Mouse (Mus musculus) retina, embryonic 14.5 days (tissue): ENCODE measurements around the gene Ifna16.

Experiments used
- DNase-seq: peaks from one replicate; pipeline ENCODE4 v3.0.0-alpha.2; 2015; ENCODE audit warnings: low spot score

Ifna16 gene

GRCm38 (mm10) chr4:88642526-88642925 lies 34.2 kb downstream of the Ifna16 start:
- DNase-seq: peak; percentile 38

DNA sequence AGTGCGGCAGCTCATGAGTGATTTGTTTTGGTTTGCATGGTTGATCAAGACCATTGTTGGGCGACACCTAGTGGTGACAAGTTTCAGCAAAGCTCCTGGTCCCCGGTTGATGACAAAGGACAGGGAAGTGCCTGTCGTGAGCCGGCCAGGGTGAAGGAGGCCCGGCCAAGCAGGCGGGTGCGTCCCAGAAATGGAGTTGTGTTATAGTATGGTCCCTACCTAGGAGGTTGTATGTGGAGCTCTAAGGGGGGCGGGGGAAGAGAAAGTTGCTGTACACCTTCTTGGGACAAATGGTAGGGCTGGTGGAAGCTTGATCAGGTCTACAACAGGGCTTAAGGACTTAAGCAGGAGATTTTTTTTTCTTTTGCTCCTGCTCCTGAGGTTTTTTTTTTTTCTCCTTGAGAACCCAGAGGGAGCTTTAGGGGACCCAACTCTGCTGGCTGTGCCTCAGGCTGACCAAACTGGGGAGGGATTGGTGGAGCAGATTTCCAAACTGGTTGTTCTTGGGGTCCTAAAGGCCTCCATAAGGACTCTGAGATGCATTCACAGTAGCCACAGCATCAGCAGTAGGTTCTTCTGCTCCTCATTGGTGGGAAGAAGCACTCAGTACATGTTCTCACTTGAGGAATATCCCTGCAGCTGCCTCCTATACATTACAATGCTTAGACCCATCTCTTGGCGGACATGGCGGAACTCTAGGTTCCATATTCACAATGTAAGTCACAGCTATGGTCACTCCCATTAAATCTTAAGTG lies 35.5 kb downstream of the Ifna16 start:
- DNase-seq: peak; percentile 98

DNA sequence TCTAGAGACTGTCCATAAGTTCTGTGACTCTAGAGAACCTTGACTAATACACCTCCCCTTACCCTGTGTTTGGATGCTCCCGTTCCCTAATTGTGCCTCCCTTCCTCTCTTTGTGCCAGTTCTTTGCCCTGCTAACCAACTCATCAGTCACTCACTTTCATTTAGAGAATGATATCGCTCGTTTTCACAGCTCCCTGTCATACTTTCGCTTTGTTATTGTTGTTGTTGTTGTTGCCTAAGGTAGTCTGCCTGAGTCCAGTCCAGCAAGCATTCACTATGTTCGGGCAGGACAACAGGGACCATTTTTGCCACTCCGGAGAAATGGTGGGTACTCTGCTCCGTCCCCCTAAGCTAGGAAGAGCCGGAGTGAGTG lies 36.0 kb downstream of the Ifna16 start:
- no peak for DNase-seq

DNA sequence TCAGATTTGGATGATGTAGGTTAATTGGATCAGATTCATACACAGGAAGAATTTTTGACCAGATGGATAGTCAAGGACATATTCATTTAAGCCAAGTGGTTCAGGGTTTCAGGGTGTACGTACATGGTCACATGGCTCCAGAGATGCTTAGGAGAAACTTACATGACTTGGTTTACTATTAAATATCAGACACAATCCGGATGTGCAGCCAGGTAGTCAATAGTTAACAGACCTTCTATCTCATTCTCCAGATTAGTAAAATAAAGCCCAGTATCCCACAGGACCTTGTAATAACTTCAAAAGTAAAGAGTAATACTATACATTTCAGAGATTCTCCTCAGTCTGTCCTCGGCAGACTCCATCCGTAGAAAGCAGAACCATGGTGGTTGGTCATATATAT lies 42.4 kb downstream of the Ifna16 start, which contains the start of gene C87499:
TSS of gene C87499 (minus strand) at position 101 of the 400 bp plus-strand sequence.
- no peak for DNase-seq
